Mouse (Mus musculus) G1E (cell line): Measurements from ENCODE around the gene Fhl5.

Experiments
- CTCF ChIP-seq: IDR thresholded peaks from 2 replicates; pipeline ENCODE4 v1.5.1; 2012; ENCODE audit warnings: low read depth, low read length, inconsistent platforms, mixed read lengths
- TAL1 ChIP-seq: conservative IDR thresholded peaks from 2 replicates; pipeline ENCODE4 v1.6.1; 2012; ENCODE audit warnings: low read depth, low read length, inconsistent platforms, mixed read lengths

DNA sequence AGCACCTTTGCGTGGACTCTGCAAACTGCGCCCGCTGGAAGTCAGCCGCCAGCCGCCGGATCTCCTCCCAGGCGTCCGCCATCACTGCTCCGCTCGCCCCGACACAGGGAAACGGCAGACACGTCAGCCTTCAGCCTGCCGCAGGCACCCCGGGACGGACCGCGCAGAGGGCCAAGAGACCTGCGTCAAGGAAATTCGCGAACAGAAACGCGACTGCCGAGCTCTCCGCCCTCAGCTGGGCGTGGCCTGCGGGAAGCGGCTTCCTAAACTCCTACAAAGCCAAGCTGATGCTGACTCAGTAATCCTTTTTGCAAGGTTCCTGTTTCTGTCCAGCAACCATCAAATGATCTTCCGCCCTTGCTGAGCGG lies 39.0 kb upstream of the Fhl5 start, which contains the start of gene Ufl1:
- TF ChIP-seq CTCF (no peak), TAL1 (no peak)
